Mouse (Mus musculus): Measurements from ENCODE around the gene Fbxl8. TPM values are rescaled to one million over a fixed set of nuclear protein-coding genes. Genes with fewer than 3 reads are reported as not detected.
"Not testable (repeated sequence)": the region's sequence is repeated elsewhere in the genome, so short reads cannot be mapped to it uniquely, and the experiment has no call there.

Gene Fbxl8
- total and polyA plus RNA-seq, 3 experiments: 3.3 to 10.4 (median 4.0) TPM

DNA sequence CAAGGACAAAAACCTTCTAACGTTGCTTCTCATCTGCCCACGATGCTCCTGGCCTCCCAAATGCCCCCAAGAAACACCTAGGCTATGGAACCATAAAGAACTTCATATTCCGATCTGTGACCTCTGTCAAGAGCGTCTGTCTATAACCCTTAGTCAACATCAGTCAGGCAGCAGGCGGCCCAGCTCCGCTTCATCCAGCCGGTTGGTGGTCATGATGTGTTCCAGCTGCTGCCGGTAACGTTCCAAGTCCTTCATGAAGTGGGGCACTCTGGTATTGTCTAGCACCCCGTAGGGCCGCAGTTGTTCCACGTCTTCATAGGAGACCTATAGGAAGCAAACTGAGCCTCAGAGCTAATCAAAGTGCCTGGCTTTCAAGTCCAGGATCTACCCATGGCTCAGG lies 17.4 kb downstream of the Fbxl8 start:
- no peak for DNase-seq

DNA sequence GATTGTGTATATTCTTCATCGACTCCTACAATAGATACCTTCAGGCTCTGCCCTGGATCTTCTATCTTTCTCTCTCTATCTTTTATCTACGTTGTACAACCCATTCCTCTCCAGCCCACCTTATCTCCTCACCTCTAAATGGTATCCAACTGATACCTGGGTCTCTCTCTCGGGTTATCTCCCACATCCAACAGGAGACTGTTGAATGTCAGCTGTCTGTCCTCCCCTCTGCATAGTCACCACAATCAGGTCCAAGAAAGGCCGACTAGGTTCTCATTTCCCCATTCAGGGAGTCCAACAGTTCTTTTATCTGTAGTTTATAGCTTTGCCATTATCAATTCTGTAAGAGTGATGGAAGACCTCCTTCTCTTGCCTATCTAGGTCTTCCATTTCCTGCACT lies 17.8 kb downstream of the Fbxl8 start:
- DNase-seq: no peak

DNA sequence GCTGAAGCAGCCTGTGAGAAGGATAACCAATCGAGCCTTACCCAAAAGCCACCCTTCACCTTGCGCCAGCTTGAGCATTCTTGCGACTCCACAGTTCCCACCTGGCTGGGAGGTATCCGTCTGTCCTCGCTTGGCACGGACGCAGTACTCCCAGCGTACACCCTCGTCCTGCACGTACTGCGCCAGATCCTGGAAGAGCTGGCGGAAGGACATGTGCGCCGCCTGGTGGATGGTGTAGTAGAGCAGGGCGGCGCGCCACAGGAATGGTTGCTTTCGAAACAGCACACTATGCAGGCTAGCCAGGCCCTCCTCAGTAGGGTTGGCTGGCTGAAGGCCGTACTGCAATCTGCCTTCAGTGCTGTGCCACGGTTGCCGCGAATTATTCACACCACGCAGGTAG lies 18.6 kb downstream of the Fbxl8 start:
- DNase-seq: peak; percentile 74

DNA sequence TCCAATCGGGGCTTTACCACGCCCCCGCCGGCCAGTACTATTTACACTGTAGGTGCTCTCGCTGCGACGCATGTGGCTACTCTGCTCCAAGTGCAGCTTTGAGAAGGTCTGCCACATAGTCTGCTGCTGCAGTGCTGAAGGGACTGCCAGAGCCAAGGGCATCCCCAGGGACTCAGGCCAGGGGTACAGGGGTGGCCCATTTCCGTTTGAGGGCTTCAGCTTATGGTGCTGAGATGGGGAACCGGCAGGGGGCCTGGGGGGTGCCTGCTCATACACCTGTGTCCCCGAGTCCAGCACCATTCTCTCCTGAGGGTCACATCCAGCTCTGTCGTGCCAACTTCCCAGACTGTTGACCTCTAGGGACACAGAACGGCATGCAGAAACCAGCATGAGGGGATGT lies 21.1 kb downstream of the Fbxl8 start:
- no peak for DNase-seq

DNA sequence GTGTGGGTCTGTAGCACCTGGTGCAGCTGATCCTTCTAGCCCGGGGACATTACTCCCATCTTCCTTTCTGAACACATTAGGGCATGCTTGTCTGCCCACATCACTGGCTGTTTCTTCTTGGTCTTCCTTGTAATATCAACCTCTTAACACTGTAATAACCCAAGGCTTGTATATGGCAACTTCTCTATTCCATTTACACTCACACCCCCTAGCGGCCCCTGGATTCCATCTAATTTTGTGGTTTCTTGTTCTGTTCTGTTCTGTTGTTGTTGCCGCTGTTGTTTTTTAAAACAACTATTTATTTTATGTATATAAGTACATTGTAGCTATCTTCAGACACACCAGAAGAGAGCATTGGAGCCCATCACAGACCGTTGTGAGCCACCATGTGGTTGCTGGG lies 22.5 kb downstream of the Fbxl8 start:
- DNase-seq: no peak

DNA sequence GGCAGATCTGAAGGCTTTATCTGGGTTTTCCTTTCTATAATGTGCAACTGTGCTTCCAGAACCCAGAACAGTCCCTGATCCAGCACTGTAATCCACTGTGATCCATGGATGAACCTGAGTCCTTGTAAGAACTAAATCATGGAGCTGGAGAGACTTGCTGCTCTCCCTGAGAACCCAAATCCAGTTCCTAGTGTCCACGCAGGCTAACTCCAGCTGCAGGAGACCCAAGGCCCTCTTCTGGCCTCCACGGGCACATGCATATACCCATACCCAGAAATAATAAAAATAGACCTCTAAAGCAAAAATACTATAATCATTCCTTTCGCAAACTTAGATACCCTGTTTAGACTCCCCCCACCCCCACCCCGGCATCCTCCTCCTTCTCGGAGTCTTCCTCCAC lies 23.8 kb downstream of the Fbxl8 start:
- DNase-seq: no peak

DNA sequence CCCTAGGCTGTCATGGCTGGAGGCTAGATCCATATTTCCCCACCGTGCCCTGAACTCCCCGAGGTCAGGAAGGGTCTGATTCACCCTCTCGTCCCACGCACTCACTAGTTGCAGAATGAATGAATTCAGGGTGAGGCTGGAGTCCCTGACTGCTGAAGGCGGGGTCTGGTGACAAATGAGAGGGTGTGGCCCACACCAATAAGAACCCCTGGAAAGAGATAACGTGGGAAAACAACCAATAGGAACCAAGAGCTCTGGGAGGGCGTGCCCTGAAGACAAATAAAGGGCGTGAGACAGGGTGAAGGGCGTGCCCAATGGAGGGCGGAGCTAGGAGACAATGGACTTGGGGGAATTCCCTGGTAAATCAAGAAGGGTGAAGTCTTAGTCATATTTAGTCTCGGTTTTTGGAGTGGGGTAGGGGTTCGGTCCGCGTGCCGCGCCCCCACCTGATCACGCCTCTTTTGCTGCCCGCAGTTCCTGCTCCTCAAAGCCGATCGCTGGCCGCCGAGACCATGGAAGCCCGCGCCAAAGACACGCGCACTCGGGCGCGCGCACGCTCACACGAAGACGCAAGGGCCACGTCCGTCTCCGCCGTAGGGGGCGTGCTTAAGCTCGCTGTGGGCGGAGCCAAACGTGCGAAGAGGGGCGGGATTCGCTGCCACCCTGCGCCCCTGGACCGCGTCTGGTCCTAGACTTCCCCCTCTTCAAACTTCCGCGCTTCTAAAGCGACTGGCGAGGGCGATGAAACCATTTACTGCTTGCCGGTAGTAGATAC lies 24.7 kb downstream of the Fbxl8 start:
- peak; percentile 94 for DNase-seq

DNA sequence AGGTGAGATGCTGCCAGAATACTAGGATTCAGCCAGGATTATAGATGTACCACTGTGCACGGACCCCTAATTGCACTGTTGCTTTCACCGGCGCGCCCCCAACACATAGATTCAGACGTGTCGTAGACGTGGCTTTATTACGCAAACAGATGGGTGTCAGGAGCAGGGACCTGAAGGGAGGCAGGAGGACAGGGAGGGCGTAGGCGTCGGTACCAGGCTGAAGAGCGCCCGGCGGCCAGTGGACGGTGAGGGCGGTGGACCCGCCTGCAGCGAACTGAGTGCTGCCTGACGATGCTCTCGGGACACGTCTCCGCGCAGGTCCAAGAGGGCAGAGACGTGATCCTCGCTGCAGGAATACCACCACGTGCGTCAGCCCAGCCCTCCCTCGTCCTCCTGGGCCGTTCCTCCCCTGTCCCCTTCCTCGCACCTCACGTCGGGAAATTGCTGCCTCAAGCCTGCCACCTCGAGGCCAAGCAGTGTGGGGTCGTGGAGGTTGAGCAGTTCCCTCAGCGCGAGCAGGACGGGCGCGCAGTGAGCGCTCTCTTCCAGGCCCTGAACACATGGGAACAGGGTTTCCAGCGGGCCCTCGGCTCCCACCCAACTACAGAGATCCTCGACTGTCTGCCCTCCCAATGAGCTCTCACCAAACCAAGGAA lies 25.5 kb downstream of the Fbxl8 start, which contains the start of gene 4931428F04Rik:
Gene 4931428F04Rik (minus strand): TSS at position 60 of the 656 bp plus-strand sequence.
- peak; percentile 59 for DNase-seq

DNA sequence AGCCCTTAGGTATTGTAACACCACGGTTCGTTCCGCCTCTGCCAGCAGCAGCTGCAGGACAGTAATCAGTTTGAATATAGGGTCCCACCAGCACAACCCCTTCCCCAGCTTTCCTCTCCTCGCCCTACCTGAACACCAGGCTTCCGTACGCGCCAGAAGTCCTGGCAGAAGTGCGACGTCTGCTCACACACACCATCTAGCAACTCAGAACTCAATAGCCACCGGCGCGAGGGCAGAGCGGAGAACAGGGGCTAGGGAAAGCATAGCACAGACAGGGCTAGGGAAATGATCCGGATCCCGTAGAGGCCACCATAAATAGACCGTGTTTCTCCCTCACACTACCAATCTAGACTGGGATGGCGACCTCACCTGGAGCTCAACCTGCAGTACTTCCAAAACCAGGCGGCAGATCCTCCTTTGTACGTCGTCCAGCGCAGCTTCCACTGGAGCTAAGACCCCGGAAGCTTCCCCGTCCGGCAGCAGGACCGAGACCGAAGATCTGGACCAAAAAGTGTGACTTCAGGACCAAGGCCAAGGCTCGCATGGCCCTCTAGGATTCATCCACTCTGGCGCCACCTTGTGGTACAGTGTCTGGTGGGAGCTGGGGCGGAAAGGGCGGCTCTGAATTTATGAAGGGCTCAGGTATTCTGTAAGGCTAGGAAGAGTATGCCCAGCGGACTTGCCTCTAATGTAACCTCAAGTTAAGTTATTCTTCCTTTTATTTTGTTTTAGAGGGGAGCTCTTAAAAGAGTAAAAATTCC lies 26.3 kb downstream of the Fbxl8 start:
- peak; percentile 86 for DNase-seq

DNA sequence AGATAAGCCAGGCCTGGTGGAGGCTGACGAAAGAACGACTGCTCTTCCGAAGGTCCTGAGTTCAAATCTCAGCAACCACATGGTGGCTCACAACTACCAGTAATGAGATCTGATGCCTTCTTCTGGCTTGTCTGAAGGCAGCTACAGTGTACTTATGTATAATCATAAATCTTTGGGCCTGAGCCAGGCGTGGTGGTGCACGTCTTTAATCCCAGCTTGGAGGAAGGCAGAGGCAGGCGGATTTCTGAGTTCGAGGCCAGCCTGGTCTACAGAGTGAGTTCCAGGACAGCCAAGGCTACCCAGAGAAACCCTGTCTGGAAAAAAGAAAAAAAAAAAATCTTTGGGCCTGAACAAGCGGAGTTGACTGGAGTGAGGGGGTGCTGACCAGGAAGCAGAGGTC lies 26.9 kb downstream of the Fbxl8 start:
- not testable (repeated sequence) for DNase-seq

DNA sequence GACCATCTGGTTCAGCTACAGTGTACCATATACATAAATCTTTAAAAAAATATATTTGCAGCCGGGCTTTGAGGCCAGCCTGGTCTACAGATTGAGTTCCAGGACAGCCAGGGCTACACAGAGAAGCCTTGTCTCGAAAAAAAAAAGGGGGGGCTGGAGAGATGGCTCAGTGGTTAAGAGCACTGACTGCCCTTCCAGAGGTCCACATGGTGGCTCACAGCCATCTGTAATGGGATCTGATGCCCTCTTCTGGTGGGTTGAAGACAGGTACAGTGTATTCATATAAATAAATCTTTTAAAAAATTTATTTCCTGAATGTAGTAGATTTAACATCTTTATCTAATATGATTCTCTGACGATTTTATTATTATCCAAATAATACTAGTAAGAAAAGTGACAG lies 27.4 kb downstream of the Fbxl8 start:
- DNase-seq: not testable (repeated sequence)

DNA sequence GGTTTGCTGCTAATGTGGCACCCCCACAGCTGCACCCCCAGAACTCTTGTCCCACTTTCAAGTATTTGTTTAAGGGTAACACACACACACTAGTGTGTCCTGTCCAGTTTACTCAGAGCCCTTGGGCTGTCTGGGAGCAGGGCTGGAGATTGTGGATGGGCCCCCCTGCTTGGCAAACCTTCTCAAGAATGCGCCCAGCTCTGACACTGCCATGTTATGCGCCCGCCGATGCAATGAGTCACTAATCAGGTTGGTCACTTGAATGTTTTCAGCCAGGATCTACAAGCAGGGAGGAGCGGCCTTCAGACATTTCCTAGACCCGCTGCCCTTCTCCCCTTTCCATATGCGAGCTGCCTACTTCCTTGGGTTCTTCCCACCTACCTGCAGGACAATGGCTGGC lies 28.0 kb downstream of the Fbxl8 start:
- peak; percentile 35 for DNase-seq

DNA sequence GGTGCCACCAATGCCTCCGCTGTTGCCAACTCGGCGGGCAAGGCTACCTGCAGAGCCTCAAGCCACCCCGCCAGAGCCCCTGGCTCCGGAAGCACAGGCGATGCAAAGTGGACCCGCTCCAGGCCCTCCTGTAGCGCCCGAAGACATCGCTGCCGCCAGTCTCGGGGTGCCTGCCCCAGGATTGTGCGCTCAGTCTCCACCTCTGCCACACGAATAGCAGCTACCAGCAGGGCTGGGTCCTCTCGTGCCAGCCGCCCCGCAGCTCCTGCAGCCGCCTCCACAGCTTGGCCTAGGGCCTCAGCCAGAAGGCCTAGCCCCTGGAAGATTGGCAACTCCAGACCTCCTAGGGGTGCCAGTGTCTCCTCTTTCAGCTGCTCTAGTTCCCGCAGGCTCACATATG lies 29.0 kb downstream of the Fbxl8 start:
- no peak for DNase-seq

DNA sequence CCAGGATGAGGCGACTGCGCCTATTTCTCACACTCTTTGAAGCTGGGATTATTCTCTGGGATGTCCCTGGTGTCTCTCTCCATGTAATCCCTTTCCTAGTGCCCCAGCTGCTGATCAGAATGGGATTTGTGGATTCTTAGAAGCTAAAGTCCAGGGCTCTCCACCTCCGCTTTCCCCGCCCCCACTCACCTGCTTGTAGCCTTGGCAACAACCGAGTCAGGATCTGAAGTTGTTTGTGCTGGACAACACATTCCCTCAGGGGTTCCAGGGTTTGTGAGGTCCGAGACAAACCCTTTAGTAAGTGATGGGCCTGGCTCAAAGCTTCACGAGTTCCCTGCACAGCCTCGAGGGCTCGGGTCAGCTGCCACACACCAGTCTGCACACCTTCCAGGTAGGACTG lies 30.3 kb downstream of the Fbxl8 start:
- DNase-seq: no peak

DNA sequence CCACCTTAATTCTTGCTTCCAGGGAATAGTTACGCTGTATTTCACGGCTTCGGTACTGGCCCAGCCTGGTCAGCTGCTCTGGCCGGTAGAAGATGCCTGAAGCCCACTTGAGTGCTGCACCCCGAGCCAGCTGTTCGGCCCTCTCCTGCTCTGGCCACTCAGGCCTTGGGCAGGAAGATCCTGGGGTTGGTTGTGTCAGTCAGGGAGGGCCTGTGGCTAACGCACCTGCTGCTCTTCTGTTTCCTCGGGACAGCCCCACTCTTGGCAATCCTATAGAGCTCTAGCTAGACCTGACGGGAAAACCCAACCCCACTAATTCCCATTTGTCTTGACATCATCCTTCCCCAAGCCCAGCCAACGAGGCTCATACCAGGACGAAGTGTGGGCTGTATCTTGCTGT lies 30.8 kb downstream of the Fbxl8 start:
- peak; percentile 30 for DNase-seq

DNA sequence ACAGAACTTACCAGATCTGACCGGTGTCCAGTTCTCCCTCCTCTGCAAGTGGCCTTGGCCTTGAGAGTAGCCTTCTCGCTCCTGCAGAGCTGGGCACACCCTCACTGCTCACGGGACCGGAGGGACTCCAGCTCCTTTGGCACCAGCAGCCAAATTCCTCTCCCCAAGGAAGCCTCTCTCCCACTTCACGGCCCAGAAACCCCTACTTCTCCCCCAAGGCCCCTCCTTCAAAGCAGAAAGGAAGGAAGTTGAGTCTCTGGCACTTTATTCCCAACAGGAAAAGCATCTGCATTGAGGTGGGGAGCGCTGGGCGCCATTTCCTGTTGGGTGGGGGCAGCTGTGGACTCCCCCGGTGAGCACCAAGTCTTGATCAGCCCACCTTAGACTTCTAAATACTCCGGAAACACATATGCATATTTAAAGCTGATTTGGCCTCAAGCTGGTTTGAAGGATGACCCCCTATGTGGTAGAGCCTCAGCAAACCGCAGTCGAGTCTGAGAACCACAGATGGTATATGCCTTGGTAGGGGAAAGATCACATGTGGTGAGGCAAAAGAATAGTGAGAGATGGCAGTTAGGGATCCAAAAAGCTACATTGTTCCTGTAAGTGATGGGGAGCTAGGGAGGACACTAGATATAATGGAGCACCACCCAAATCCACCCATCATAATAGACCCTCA lies 31.6 kb downstream of the Fbxl8 start, which contains the start of gene Exoc3l:
Gene Exoc3l (minus strand): TSS at position 207 of the 679 bp plus-strand sequence.
- DNase-seq: peak; percentile 85

DNA sequence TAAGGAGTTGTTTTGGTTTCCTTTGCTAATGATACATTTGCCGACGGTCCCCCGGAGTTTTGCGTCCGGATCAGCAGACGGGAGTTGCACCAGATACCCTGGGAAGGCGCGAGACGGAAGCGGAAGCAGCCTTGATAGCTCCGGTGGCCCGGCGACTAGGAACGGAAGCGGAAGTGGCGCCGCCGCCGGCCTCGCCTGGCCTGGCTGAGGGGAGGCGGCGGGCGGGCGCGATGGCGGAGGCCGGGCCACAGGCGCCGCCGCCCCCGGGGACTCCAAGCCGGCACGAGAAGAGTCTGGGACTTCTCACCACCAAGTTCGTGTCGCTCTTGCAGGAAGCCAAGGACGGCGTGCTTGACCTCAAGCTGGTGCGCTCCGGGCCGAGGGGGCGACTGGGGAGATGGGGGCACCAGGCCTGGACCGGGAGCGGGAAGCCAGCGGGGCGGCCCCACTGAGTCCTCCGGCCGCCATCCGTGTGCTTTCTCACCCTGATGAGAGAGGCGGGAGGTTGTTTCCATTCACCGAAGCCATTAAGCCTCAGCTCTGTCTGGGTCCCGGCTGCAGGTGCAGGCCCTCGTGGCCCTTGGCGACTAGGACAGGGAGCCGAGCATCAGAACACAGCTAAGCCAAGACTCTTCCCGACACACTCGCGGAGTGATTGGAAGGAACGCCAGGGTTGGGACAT lies 33.2 kb downstream of the Fbxl8 start, which contains the start of gene E2f4:
Gene E2f4 (plus strand): TSS at position 153 of the 682 bp plus-strand sequence.
- peak; percentile 96 for DNase-seq

DNA sequence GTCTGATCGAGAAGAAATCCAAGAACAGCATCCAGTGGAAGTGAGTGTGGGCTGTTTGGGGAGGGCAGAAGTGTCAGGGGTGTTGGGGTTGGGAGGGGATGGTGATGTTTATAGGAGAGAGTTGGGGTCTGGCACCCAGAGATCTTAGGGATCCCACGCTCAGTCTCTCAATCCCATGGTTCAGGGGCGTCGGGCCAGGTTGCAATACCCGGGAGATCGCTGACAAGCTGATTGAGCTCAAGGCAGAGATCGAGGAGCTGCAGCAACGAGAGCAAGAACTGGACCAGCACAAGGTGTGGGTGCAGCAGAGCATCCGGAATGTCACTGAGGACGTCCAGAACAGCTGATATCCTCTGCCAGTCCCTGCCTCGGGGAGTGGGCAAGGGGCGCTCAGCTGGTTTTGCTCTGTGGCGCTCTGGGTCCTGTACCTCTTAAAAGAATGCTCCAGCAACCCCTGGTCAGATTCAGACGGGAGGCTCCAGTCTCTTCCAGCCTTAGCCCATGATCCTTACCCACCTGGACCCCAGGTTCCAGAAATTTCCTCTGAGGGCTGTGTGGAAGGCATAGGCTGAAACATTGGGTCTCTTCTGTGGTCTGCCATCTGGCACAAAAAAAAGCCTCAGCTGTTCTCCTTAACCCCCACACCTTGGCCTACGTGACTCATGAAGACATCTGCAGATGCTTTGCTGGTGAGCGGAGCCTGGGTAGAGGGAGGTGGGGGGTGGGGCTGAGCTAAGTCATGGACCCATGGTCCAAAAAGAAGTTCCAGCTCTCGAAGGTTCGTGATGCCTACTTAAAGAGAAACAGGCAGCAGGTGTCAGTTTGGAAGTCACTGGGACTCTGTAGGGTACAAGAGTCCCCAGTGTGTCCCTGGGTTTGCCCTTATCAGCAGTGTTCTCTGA lies 34.2 kb downstream of the Fbxl8 start:
- no peak for DNase-seq

DNA sequence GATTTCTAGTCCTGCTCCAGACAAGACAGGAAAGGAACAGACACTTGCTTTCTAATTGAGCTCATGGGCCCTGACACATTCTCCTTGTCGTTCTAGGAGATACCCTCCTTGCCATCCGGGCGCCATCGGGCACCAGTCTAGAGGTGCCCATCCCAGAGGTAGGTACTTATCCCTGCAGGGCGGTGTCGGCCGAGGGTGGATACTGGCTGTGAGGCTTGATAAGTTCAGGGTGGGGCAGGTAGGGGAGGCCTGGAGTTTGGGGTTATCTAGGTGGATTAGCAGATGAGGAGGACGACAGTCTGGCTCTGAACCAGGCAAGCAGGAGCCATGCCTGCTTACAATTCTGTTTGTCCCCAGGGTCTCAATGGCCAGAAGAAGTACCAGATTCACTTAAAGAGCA lies 35.5 kb downstream of the Fbxl8 start:
- DNase-seq: no peak

DNA sequence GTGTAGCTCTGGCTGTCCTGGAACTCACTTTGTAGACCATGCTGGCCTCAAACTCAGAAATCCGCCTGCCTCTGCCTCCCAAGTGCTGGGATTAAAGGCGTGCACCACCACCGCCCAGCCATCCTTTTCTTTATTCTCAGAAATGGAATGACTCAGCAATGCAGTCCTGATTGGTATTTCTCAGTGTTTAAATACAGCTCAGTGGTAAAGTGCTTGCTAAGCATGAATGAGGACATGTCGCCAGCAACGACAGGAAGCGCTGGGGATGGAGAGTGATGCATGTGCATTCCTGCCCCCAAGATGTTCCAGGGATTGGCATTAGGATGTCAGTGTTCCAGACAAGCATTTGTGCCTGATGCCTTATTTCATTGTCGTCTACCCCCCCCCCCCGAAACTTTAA lies 38.9 kb downstream of the Fbxl8 start:
- DNase-seq: no peak

Data from adrenal gland, adult 2 months (tissue).